Comparison of ENCODE assay signal across 23 mouse cellular contexts in the genomic region with DNA sequence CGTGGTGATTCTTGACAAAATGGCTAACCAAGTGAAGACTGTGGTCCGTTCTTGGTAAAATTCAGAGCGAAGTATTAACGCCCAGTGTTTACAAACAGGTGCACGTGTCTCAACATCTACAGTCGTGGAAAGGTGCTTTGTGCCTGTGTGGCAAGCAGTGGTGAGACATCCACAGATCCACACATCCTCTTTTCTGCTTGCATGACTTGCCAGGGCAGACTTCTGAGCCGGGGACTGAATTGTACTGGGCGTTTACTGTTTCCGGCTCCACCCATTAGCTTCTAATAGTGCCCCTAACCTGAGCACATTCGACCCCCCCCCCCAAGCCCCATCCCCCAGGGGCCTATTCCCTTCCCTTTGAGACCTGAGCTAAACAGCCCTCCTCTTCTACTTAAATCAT. TPM values are rescaled to one million over a fixed set of nuclear protein-coding genes. Genes with fewer than 3 reads are reported as not detected.
DNase-seq lines count a peak whose midpoint lies in the region; ATAC-seq and TF ChIP-seq lines count a peak whose summit lies in the region.
"Had no signal": no experiment of that assay in that cellular context is flagged by ENCODE, and none has a peak within 500 bp of the region (broad histone marks: within the 10 kb centered on the region; RNA-seq: fewer than 3 reads in every experiment).

No protein-coding gene starts in this region.

- no peak for ATAC-seq in midbrain, postnatal 0 days (ENCODE audit: low FRiP score)
- peak; percentile 51 for ATAC-seq in common myeloid progenitor, adult 5-6 weeks (replicated peaks; ENCODE audit: low read depth, poor library complexity, severe bottlenecking)
- ATAC-seq in megakaryocyte progenitor cell, adult 5-6 weeks (replicated peaks; ENCODE audit: poor library complexity): peak; percentile 69; the same call in 1 of the 2 replicates
- ATAC-seq: CD4-positive, CD25-positive, alpha-beta regulatory T cell, adult 4 months; forebrain, embryonic 15.5 days; intestine, postnatal 0 days; Patski had no signal

- no peak overlapping the region for H3K4me2 ChIP-seq in midbrain, postnatal 0 days (ENCODE audit: low read depth, low read length, poor library complexity, severe bottlenecking)
- H3K4me2 ChIP-seq: forebrain, embryonic 15.5 days; heart, embryonic 11.5 days; hindbrain, embryonic 12.5 days; hindbrain, embryonic 15.5 days had no signal

- no peaks in the 10 kb centered on the region for H3K36me3 ChIP-seq in midbrain, embryonic 10.5 days
- H3K36me3 ChIP-seq in midbrain, postnatal 0 days (ENCODE audit: insufficient read depth, low read length): no peaks in the 10 kb centered on the region
- H3K36me3 ChIP-seq in ES-E14 (ENCODE audit: control insufficient read depth, insufficient read depth, low read length, poor library complexity, severe bottlenecking): no peaks in the 10 kb centered on the region
- H3K36me3 ChIP-seq in heart, adult 2 months (ENCODE audit: control insufficient read depth, insufficient read depth, low read length): no peaks in the 10 kb centered on the region
- H3K36me3 ChIP-seq: forebrain, embryonic 15.5 days; G1E; hindbrain, embryonic 12.5 days; hindbrain, embryonic 15.5 days had no signal

- no peak for TF ChIP-seq CTCF in midbrain, postnatal 0 days (IDR thresholded peaks at IDR 0.05)
- TF ChIP-seq CTCF in heart, adult 2 months (IDR thresholded peaks at IDR 0.05): no peak

- WGBS in midbrain, embryonic 10.5 days: 86% methylated on average over 10 of the region's 10 CpGs
- 87% methylated on average over 10 of the region's 10 CpGs for WGBS in midbrain, postnatal 0 days
- 81% methylated on average over 10 of the region's 10 CpGs for WGBS in heart, adult 2 months

- no peak for DNase-seq in midbrain, embryonic 10.5 days (ENCODE audit: low spot score)
- DNase-seq in midbrain, postnatal 0 days (ENCODE audit: low spot score): no peak
- DNase-seq in ES-E14 (ENCODE audit: low read depth, low spot score): no peak
- DNase-seq in heart, adult 2 months: no peak
- DNase-seq in urinary bladder, postnatal 25 days (ENCODE audit: low spot score): no peak
- DNase-seq: adrenal gland, adult 2 months; adrenal gland, postnatal 14 days; cerebellum, adult 11 months; cerebellum, adult 2 months; cerebellum, adult 9-11 months; cerebellum, postnatal 25 days; embryo, embryonic 11 days; gastrocnemius, postnatal 25 days had no signal

- H3K27ac ChIP-seq in midbrain, embryonic 10.5 days (replicated peaks): peak overlapping the region; percentile 57
- no peak overlapping the region for H3K27ac ChIP-seq in midbrain, postnatal 0 days (ENCODE audit: low read depth, low read length)
- H3K27ac ChIP-seq in ES-E14 (ENCODE audit: insufficient read depth, low read depth, low read length, poor library complexity, severe bottlenecking): peak overlapping the region; percentile 30
- no peak overlapping the region for H3K27ac ChIP-seq in heart, adult 2 months
- H3K27ac ChIP-seq: forebrain, embryonic 15.5 days; hindbrain, embryonic 15.5 days had no signal

- no peak for TF ChIP-seq POLR2A in heart, adult 2 months (IDR thresholded peaks at IDR 0.05; ENCODE audit: insufficient read depth, low read depth, low read length)

- peaks cover 25% of the 10 kb centered on the region for H3K4me1 ChIP-seq in midbrain, embryonic 10.5 days
- H3K4me1 ChIP-seq in midbrain, postnatal 0 days (ENCODE audit: insufficient read depth, low read length): 0 out of 2 replicates have a peak, but pooled peaks cover 5% of the 10 kb centered on the region
- peaks cover 7 to 19% of the 10 kb centered on the region in 2 experiments for H3K4me1 ChIP-seq in ES-E14 (ENCODE audit: control insufficient read depth in 2 of 2, insufficient read depth in 2 of 2, low read length in 2 of 2, poor library complexity in 1 of 2)
- no peaks in the 10 kb centered on the region for H3K4me1 ChIP-seq in heart, adult 2 months (ENCODE audit: control insufficient read depth, insufficient read depth, low read length)
- H3K4me1 ChIP-seq: forebrain, embryonic 15.5 days had no signal

- no peaks in the 10 kb centered on the region for H3K27me3 ChIP-seq in midbrain, embryonic 10.5 days (ENCODE audit: low read depth, poor library complexity, severe bottlenecking)
- H3K27me3 ChIP-seq in midbrain, postnatal 0 days (ENCODE audit: insufficient read depth, low read length): no peaks in the 10 kb centered on the region
- H3K27me3 ChIP-seq in heart, adult 2 months (ENCODE audit: control insufficient read depth, insufficient read depth, low read length): no peaks in the 10 kb centered on the region
- H3K27me3 ChIP-seq: forebrain, embryonic 15.5 days; hindbrain, embryonic 12.5 days; hindbrain, embryonic 15.5 days; Patski had no signal

- no peak for TF ChIP-seq EP300 in heart, adult 2 months (IDR thresholded peaks at IDR 0.05; ENCODE audit: insufficient read depth, low read depth, low read length)

- in situ Hi-C loops in ES-E14 (cut with MboI; ENCODE audit: low sequenced_read_pairs in 2 of 2, unreplicated experiment in 2 of 2): no loop called here

- no peak overlapping the region for H3K9ac ChIP-seq in midbrain, postnatal 0 days (replicated peaks; ENCODE audit: low read length, poor library complexity, severe bottlenecking)
- peak overlapping the region; percentile 27; the same call in 1 of the 2 replicates for H3K9ac ChIP-seq in ES-E14 (ENCODE audit: insufficient read depth, low read depth, low read length, poor library complexity, severe bottlenecking)
- H3K9ac ChIP-seq in heart, adult 2 months (ENCODE audit: low read depth, low read length): no peak overlapping the region
- H3K9ac ChIP-seq: forebrain, embryonic 15.5 days; hindbrain, embryonic 12.5 days; hindbrain, embryonic 15.5 days had no signal

- no peaks in the 10 kb centered on the region for H3K9me3 ChIP-seq in midbrain, embryonic 10.5 days (replicated peaks)
- H3K9me3 ChIP-seq in midbrain, postnatal 0 days (ENCODE audit: low read length): no peaks in the 10 kb centered on the region
- no peaks in the 10 kb centered on the region for H3K9me3 ChIP-seq in ES-E14 (ENCODE audit: control insufficient read depth, insufficient read depth, low read depth, low read length)
- H3K9me3 ChIP-seq: forebrain, embryonic 15.5 days; G1E; hindbrain, embryonic 12.5 days; hindbrain, embryonic 15.5 days had no signal

- intact Hi-C loops in heart, adult 2 months (cut with DNase I): no loop called here

- H3K4me3 ChIP-seq in midbrain, embryonic 10.5 days: no peak overlapping the region
- no peak overlapping the region for H3K4me3 ChIP-seq in midbrain, postnatal 0 days (ENCODE audit: low read depth, low read length)
- H3K4me3 ChIP-seq in ES-E14 (ENCODE audit: insufficient read depth in 1 of 2, low read depth in 1 of 2, low read length in 2 of 2, poor library complexity in 1 of 2, severe bottlenecking in 1 of 2): no peak overlapping the region
- H3K4me3 ChIP-seq in heart, adult 2 months: no peak overlapping the region
- H3K4me3 ChIP-seq: forebrain, embryonic 15.5 days; hindbrain, embryonic 12.5 days; hindbrain, embryonic 15.5 days had no signal

- H3K79me2 ChIP-seq in heart, adult 2 months (replicated peaks; ENCODE audit: control insufficient read depth, insufficient read depth, low read length): no peaks in the 10 kb centered on the region

TF ChIP-seq in ES-E14, 5 proteins besides CTCF, POLR2A, EP300 and RAD21:
- TF ChIP-seq MAFK (IDR thresholded peaks at IDR 0.05; ENCODE audit: insufficient read depth, low read depth, low read length) (no peak), HCFC1 (IDR thresholded peaks at IDR 0.05; ENCODE audit: borderline replicate concordance, insufficient read depth, low read length) (no peak)

RNA-seq across cellular contexts. Expression of a gene that starts 34.6 kb away (rescaled TPM):
- polyA plus RNA-seq in midbrain, embryonic 10.5 days (2016; fragmentation: Nextera tagmentation; extraction: Ambion mirVana): 7.5 and 11.2 TPM in 2 replicates
- total RNA-seq in midbrain, postnatal 0 days (2014; rRNA removed): 326 and 348 TPM in 2 replicates
- polyA plus RNA-seq in midbrain, postnatal 0 days (2015; fragmentation: Nextera tagmentation; extraction: Ambion mirVana): 54.0 and 54.2 TPM in 2 replicates
- 63.1 and 73.6 TPM in 2 replicates for total RNA-seq in ES-E14 (2012; rRNA removed)
- total RNA-seq in common myeloid progenitor, adult 5-6 weeks (2017): 2.4 and 4.8 TPM in 2 replicates
- 2.5 and 3.1 TPM in 2 replicates for total RNA-seq in megakaryocyte progenitor cell, adult 5-6 weeks (2015)
- 2.6 and 4.0 TPM in 2 replicates for total RNA-seq in megakaryocyte progenitor cell, adult 5-6 weeks (2017)
- total RNA-seq in heart, adult 2 months (2021): 1 to 10 TPM; 7.7 to 10.0 TPM
- polyA plus RNA-seq in heart, adult 2 months (2012; rRNA removed): 5.2 and 6.3 TPM in 2 replicates

Comparison
In these comparisons a context has a peak if more than half of its experiments do, and no peak if none do; other contexts are left out.
1. H3K27ac ChIP-seq: peak in midbrain, embryonic 10.5 days (single experiment) and ES-E14 (single experiment); none in midbrain, postnatal 0 days (single experiment) and heart, adult 2 months (single experiment).